Mouse (Mus musculus) stomach, embryonic 15.5 days (tissue): ENCODE measurements at regions not wholly inside any gene's neighbourhood (a gene's known extent, or its start where the extent isn't known, plus 50 kb on each side); places are given as distances from the start of the nearest gene placed in this dataset.

Experiments
- ATAC-seq: fragments of 200-750 bp; cut with Nextera tagmentation; 2 replicates; pipeline ENCODE4 v1.8.0; 2017; ENCODE audit warnings: low read depth, moderate number of reproducible peaks, moderate TSS enrichment; ENCODE audit not compliant: insufficient read depth, low FRiP score
- H3K27ac ChIP-seq: fragments of 300-500 bp; sonication (generic); 2 replicates; pipeline ENCODE4 v1.5.1; 2015; ENCODE audit warnings: mild to moderate bottlenecking, inconsistent platforms
- H3K27me3 ChIP-seq: fragments of 300-500 bp; sonication (generic); replicated peaks from 2 replicates; pipeline ENCODE4 v1.6.1; 2015; ENCODE audit warnings: inconsistent platforms
- H3K36me3 ChIP-seq: fragments of 300-500 bp; sonication (generic); 2 replicates; pipeline ENCODE4 v1.6.1; 2015; ENCODE audit warnings: inconsistent platforms
- H3K4me1 ChIP-seq: fragments of 300-500 bp; sonication (generic); 2 replicates; pipeline ENCODE4 v1.6.1; 2015; ENCODE audit warnings: inconsistent platforms
- H3K4me2 ChIP-seq: fragments of 300-500 bp; sonication (generic); 2 replicates; pipeline ENCODE4 v1.6.1; 2015; ENCODE audit warnings: mild to moderate bottlenecking, inconsistent platforms
- H3K4me3 ChIP-seq: fragments of 300-500 bp; sonication (generic); replicated peaks from 2 replicates; pipeline ENCODE4 v1.5.1; 2015; ENCODE audit warnings: inconsistent platforms
- H3K9ac ChIP-seq: fragments of 300-500 bp; sonication (generic); 2 replicates; pipeline ENCODE4 v1.6.1; 2015; ENCODE audit warnings: inconsistent platforms
- H3K9me3 ChIP-seq: fragments of 300-500 bp; sonication (generic); 2 replicates; pipeline ENCODE4 v1.6.1; 2016; ENCODE audit warnings: inconsistent platforms
- WGBS: fragments of 180-500 bp; shearing (Covaris S2); methylation state at CpG from one replicate; pipeline ENCODE4 v1.1.7; 2015; 5-methylcytosine and 5-hydroxymethylcytosine counted together

DNA sequence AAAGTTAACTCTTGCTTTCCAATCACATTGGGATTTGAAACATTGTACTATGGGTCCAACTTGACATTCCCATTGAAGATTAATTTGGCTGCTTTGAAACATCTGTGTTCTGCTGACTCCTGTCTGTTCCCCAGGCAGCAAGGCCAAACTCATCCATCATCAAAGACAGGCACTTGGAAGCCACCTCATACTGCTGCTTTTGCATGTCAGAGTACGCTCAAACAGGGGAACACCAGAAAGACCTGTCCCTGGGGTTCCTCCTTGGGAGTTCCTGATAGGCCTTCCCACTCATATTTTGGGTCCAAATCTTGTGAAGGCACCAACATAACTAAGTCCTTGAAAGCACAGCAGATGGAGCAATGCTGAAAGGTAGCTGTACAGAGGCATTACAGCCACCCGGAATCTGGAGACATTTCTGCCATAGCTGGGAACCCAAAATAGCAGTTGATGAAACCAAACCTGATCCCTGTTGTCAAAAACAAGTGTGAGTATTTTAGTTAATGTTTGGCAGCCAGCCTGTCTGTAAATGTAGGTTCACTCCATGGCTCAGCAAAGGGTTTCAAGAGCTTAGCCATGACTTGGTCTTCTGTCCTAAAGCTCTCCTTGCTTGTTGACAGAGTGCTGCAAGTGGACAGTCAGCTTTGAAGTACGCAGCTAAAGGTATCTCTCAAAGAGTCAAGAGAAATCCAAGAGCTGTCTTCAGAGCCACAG, 147.0 kb upstream of the Spag17 start:
- WGBS = 68% methylated on average over 3 of the region's 3 CpGs
- H3K4me2 ChIP-seq = no peak overlapping the region
- no peak overlapping the region for H3K4me3 ChIP-seq
- H3K9ac ChIP-seq = no peak overlapping the region
- no peaks in the 10 kb centered on the region for H3K4me1 ChIP-seq
- no peak for ATAC-seq
- no peaks in the 10 kb centered on the region for H3K27me3 ChIP-seq
- no peak overlapping the region for H3K27ac ChIP-seq
- no peaks in the 10 kb centered on the region for H3K36me3 ChIP-seq
- H3K9me3 ChIP-seq = no peaks in the 10 kb centered on the region

DNA sequence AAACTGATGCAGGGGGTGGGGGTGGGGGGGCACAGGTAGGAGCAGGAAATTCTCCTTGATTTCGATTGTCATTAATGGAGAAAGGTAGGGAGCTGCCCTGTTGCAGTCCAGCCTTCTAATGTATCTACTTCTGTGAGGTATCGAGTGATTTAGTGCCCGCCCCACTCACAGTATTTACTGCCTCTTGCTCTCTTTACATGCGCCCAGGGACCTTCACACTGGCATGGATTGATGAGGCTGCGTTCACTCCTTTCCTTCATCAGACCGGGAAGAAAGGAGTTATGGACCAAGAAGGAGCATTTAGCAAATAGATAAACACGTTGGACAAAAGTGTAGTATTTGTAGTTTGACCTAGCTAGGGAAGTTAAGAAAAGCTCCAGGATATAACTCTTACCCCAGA, 145.6 kb upstream of the Spag17 start:
- Histone ChIP-seq H3K27ac (no peak overlapping the region), H3K4me3 (no peak overlapping the region), H3K27me3 (no peaks in the 10 kb centered on the region), H3K9ac (no peak overlapping the region), H3K4me1 (no peaks in the 10 kb centered on the region), H3K36me3 (no peaks in the 10 kb centered on the region), H3K9me3 (no peaks in the 10 kb centered on the region), H3K4me2 (no peak overlapping the region)
- 48% methylated on average over 7 of the region's 7 CpGs for WGBS
- ATAC-seq = no peak

DNA sequence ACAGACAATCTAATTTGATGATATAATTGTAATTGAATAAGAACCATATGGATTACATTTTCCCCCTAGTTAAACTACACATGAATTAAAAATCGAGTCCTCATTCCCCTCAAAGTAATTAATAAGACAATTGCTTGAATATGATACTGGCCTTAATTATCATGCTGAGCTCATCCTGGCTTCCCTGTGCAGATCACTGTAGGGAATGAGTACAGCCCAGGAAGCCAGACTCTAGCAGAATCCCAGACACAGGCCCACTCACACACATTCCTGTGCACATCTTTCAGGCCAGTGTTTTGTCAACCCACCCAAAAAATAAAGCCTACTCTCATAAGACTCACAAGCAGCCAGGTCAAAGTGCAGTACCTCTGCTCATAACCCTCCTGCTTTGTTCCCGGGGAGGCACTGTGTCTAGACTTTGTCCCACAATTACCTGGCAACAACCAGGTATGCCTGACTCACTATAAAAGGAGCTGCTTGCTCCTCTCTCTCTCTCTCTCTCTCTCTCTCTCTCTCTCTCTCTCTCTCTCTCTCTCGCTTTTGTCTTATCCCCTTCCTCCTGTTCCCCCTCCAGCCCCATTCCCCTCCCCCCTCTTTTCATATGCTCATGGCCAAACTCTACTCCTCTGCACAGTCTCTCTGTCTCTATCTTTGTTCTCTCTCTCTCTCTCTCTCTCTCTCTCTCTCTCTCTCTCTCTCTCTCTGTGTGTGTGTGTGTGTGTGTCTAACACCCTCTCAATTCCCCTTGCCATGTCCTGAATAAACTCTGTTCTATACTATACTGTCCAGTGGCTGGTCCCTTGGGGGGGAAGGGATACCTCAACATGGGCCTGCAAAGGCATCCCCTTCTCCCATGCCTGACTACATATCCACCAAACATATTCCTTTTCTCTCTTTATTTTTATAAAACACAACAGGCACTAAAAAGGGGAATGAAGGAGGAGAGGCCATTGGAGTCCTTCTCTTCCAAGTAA, 143.7 kb upstream of the Spag17 start:
- H3K27me3 ChIP-seq = no peaks in the 10 kb centered on the region
- no peak overlapping the region for H3K4me3 ChIP-seq
- no peaks in the 10 kb centered on the region for H3K4me1 ChIP-seq
- H3K4me2 ChIP-seq = no peak overlapping the region
- H3K27ac ChIP-seq = no peak overlapping the region
- ATAC-seq = no peak
- H3K9me3 ChIP-seq = no peaks in the 10 kb centered on the region
- 58% methylated on average over 3 of the region's 3 CpGs for WGBS
- H3K9ac ChIP-seq = no peak overlapping the region
- no peaks in the 10 kb centered on the region for H3K36me3 ChIP-seq

- Histone ChIP-seq H3K9me3 (no peaks in the 10 kb centered on the region), H3K27me3 (no peaks in the 10 kb centered on the region), H3K36me3 (no peaks in the 10 kb centered on the region), H3K4me2 (no peak overlapping the region), H3K27ac (no peak overlapping the region), H3K4me3 (no peak overlapping the region), H3K9ac (no peak overlapping the region), H3K4me1 (no peaks in the 10 kb centered on the region)
- WGBS = 69% methylated on average over 8 of the region's 8 CpGs
- ATAC-seq = no peak
Measured at GRCm38 (mm10) chr3:99749725-99750124, 135.5 kb upstream of the Spag17 start.

- 67% methylated on average over 6 of the region's 6 CpGs for WGBS
- Histone ChIP-seq H3K9me3 (no peaks in the 10 kb centered on the region), H3K27ac (no peak overlapping the region), H3K9ac (no peak overlapping the region), H3K4me3 (no peak overlapping the region), H3K4me2 (no peak overlapping the region), H3K4me1 (no peaks in the 10 kb centered on the region), H3K27me3 (no peaks in the 10 kb centered on the region), H3K36me3 (no peaks in the 10 kb centered on the region)
- no peak for ATAC-seq
Measured at GRCm38 (mm10) chr3:99778526-99778925, 106.7 kb upstream of the Spag17 start.

- Histone ChIP-seq H3K36me3 (no peaks in the 10 kb centered on the region), H3K4me1 (no peaks in the 10 kb centered on the region), H3K9ac (no peak overlapping the region), H3K9me3 (no peaks in the 10 kb centered on the region), H3K4me3 (no peak overlapping the region), H3K27me3 (no peaks in the 10 kb centered on the region), H3K4me2 (no peak overlapping the region), H3K27ac (no peak overlapping the region)
- ATAC-seq = no peak
- 66% methylated on average over 3 of the region's 3 CpGs for WGBS
Measured at GRCm38 (mm10) chr3:99785955-99786529, 99.2 kb upstream of the Spag17 start.

GRCm38 (mm10) chr3:99791316-99791715, 93.9 kb upstream of the Spag17 start:
- no peak for ATAC-seq
- WGBS = 68% methylated on average over 6 of the region's 6 CpGs
- no peak overlapping the region for H3K9ac ChIP-seq
- H3K27ac ChIP-seq = no peak overlapping the region
- no peaks in the 10 kb centered on the region for H3K36me3 ChIP-seq
- no peaks in the 10 kb centered on the region for H3K9me3 ChIP-seq
- H3K4me3 ChIP-seq = no peak overlapping the region
- H3K4me1 ChIP-seq = no peaks in the 10 kb centered on the region
- no peak overlapping the region for H3K4me2 ChIP-seq
- H3K27me3 ChIP-seq = no peaks in the 10 kb centered on the region

DNA sequence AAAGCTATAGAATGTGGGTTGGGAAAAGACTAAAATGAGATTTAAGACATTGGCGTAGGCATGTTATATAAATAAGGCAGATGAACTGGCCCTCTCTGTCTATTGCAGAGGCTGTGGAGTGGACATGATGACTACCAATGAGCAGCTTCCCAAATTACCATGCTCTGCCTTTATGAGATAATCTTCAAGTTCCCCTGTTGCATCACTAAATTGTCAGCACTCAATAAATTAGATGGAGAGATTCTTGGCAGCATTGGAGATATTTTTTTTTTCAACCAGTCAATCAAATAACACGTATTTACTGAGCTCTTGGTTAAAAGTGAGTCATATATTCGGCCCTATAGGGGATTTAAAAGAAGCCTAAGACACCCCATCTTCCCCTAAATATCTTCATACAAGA, 91.6 kb upstream of the Spag17 start:
- H3K9ac ChIP-seq = no peak overlapping the region
- no peak overlapping the region for H3K27ac ChIP-seq
- H3K4me1 ChIP-seq = no peaks in the 10 kb centered on the region
- H3K36me3 ChIP-seq = no peaks in the 10 kb centered on the region
- 76% methylated on average over 3 of the region's 3 CpGs for WGBS
- no peak for ATAC-seq
- no peak overlapping the region for H3K4me3 ChIP-seq
- no peaks in the 10 kb centered on the region for H3K9me3 ChIP-seq
- H3K27me3 ChIP-seq = no peaks in the 10 kb centered on the region
- no peak overlapping the region for H3K4me2 ChIP-seq

GRCm38 (mm10) chr3:99795835-99796234, 89.4 kb upstream of the Spag17 start:
- Histone ChIP-seq H3K4me1 (no peaks in the 10 kb centered on the region), H3K4me3 (no peak overlapping the region), H3K9me3 (no peaks in the 10 kb centered on the region), H3K9ac (no peak overlapping the region), H3K4me2 (no peak overlapping the region), H3K36me3 (no peaks in the 10 kb centered on the region), H3K27ac (no peak overlapping the region), H3K27me3 (no peaks in the 10 kb centered on the region)
- 78% methylated on average over 2 of the region's 2 CpGs for WGBS
- ATAC-seq = no peak

DNA sequence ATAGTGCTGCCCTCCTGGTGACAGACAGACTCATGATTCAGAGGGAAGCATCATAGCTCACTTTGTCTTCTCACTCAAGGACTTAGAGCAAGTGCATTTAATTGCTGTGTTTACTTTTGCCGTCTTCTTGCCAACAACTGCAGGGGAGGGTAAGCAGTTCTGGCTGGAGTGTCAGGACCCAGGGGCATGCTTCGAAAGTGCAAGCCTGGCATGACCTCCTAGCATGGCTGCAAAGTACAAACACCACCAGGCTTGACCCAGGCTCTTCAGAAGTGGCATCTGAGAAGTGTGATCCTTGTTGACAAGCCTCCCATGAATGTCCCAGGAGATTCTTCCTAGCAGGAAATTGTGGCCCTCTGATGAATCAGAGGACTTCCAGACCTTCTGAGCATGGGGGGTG, 87.4 kb upstream of the Spag17 start:
- H3K4me1 ChIP-seq = no peaks in the 10 kb centered on the region
- ATAC-seq = no peak
- H3K27ac ChIP-seq = no peak overlapping the region
- H3K9ac ChIP-seq = no peak overlapping the region
- no peaks in the 10 kb centered on the region for H3K27me3 ChIP-seq
- H3K4me2 ChIP-seq = no peak overlapping the region
- no peaks in the 10 kb centered on the region for H3K9me3 ChIP-seq
- WGBS = 37% methylated on average over 2 of the region's 2 CpGs
- H3K36me3 ChIP-seq = no peaks in the 10 kb centered on the region
- H3K4me3 ChIP-seq = no peak overlapping the region

DNA sequence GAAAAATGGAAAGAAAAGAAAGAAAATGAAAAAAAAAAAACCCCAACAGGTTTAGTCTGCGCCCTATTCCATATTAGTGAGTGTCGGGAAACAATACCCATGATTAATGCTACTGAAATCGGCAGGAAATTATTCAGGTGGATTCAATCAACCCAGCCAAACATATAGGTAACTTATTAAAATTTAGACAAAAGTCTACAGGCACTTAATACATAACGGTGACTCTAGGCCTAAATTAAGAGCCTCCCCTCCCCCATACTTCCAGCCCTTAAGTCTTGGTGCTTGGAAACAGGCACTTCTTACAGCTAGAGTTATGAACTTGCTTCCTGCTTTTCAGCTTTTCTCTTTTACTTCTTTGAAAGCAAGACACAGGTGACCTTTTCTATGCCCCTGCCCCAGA, 74.7 kb upstream of the Spag17 start:
- Histone ChIP-seq H3K36me3 (no peaks in the 10 kb centered on the region), H3K27me3 (no peaks in the 10 kb centered on the region), H3K4me3 (no peak overlapping the region), H3K9me3 (no peaks in the 10 kb centered on the region), H3K4me2 (no peak overlapping the region), H3K4me1 (no peaks in the 10 kb centered on the region), H3K9ac (no peak overlapping the region), H3K27ac (no peak overlapping the region)
- ATAC-seq = no peak
- WGBS = 85% methylated on average over 4 of the region's 4 CpGs

GRCm38 (mm10) chr3:99811276-99811675, 73.9 kb upstream of the Spag17 start:
- no peaks in the 10 kb centered on the region for H3K4me1 ChIP-seq
- no peak overlapping the region for H3K9ac ChIP-seq
- ATAC-seq = no peak
- H3K27me3 ChIP-seq = no peaks in the 10 kb centered on the region
- no peak overlapping the region for H3K4me2 ChIP-seq
- no peak overlapping the region for H3K27ac ChIP-seq
- H3K9me3 ChIP-seq = no peaks in the 10 kb centered on the region
- H3K36me3 ChIP-seq = no peaks in the 10 kb centered on the region
- H3K4me3 ChIP-seq = no peak overlapping the region
- 85% methylated on average over 3 of the region's 3 CpGs for WGBS
